Mouse (Mus musculus): Measurements from ENCODE around the gene Slc19a1. TPM values are rescaled to one million over a fixed set of nuclear protein-coding genes. Genes with fewer than 3 reads are reported as not detected.
A peak's percentile ranks its signal among the peaks of the same experiment; 100 is the strongest.

The Slc19a1 gene
- polyA plus RNA-seq, 2 experiments = 13.6 to 19.3 TPM

DNA sequence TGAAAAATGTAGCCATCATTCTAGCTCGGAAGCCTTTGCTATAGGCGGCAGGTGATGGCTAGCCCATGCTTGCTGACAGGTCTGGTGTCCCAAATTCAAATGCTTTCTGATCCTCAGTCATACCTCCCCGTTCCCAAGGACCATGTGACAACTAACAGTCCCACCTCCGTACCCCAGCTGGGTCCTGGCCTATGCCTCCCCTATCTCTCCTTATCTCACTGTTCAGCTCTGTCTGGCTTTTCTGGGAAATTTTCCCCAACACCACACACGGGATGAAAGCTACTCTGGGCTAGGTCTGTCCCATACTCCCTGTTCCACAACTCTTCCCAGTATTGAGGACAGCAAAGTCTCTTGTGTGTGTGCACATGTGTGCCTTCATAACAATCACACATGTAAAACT, 58.0 kb downstream of the Slc19a1 start:
- DNase-seq (ENCODE audit: low read depth in 3 of 3, low spot score in 3 of 3) (no peak), ATAC-seq (ENCODE audit: insufficient read depth) (no peak)
- Histone ChIP-seq H3K4me2 (ENCODE audit: low read depth) (no peak overlapping the region), H3K27ac (no peak overlapping the region), H3K9ac (replicated peaks) (no peak overlapping the region), H3K36me3 (replicated peaks; ENCODE audit: control insufficient read depth, insufficient read depth, low read depth) (no peaks in the 10 kb centered on the region; the same call in 1 of the 2 replicates), H3K9me3 (ENCODE audit: control insufficient read depth, low read length) (no peaks in the 10 kb centered on the region), H3K27me3 (ENCODE audit: control insufficient read depth, insufficient read depth, low read length) (no peaks in the 10 kb centered on the region), H3K4me1 (replicated peaks; ENCODE audit: control insufficient read depth in 2 of 2, insufficient read depth in 2 of 2, low read length in 1 of 2) (peaks cover 0 to 20% of the 10 kb centered on the region in 2 experiments; a peak in 3 of 4 replicates), H3K4me3 (ENCODE audit: insufficient read depth in 1 of 2, low read depth in 2 of 2, low read length in 2 of 2) (no peak overlapping the region)
- WGBS (ENCODE audit: insufficient replicate concordance) = 33% methylated on average over 5 of the region's 5 CpGs
- TF ChIP-seq CTCF (IDR thresholded peaks at IDR 0.05; ENCODE audit: low read depth) (no peak), EP300 (IDR thresholded peaks at IDR 0.05; ENCODE audit: low read depth) (no peak)

DNA sequence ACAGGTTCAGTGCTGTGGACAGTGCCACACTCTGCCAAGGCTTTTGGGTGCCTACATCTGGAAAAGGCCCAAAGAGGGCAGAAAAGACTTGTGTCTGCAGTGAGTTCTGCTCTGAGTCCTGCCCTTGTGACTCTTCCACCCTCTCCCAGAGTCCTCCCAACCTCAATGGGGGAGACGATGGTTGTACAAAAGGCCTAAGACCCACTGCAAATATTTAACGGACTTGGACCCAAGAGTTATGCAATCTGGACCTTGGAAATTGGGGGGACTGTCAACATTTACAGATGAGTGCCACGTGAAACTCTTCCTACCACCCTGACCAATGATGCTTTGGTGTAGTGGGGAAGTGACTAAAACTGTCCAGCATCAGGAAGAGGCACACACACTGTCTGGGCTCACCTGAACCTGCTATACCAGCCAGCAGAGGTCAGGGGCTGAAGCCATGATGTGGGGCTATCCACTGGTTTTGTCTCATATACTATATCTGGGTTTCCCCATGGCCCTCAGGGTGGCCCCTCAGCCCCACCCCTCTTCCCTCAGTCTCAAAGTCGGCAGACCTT, 59.6 kb downstream of the Slc19a1 start:
- H3K27ac ChIP-seq = no peak overlapping the region; the same call in 1 of the 2 replicates
- no peak overlapping the region for H3K4me2 ChIP-seq (ENCODE audit: low read depth)
- 42% methylated on average over 4 of the region's 4 CpGs for WGBS (ENCODE audit: insufficient replicate concordance)
- peaks cover 0 to 20% of the 10 kb centered on the region in 2 experiments; a peak in 3 of 4 replicates for H3K4me1 ChIP-seq (replicated peaks; ENCODE audit: control insufficient read depth in 2 of 2, insufficient read depth in 2 of 2, low read length in 1 of 2)
- H3K27me3 ChIP-seq (ENCODE audit: control insufficient read depth, insufficient read depth, low read length) = no peaks in the 10 kb centered on the region
- H3K4me3 ChIP-seq (ENCODE audit: insufficient read depth in 1 of 2, low read depth in 2 of 2, low read length in 2 of 2) = no peak overlapping the region
- no peak overlapping the region for H3K9ac ChIP-seq (replicated peaks)
- ATAC-seq (ENCODE audit: insufficient read depth) (peak; percentile 80), DNase-seq (ENCODE audit: low read depth in 3 of 3, low spot score in 3 of 3) (peak in 1 of 3 experiments; percentile 40)
- no peak; the same call in 1 of the 2 replicates for TF ChIP-seq CTCF (IDR thresholded peaks at IDR 0.05; ENCODE audit: low read depth)
- no peak for TF ChIP-seq EP300 (IDR thresholded peaks at IDR 0.05; ENCODE audit: low read depth)
- no peaks in the 10 kb centered on the region; the same call in 1 of the 2 replicates for H3K36me3 ChIP-seq (replicated peaks; ENCODE audit: control insufficient read depth, insufficient read depth, low read depth)
- no peaks in the 10 kb centered on the region for H3K9me3 ChIP-seq (ENCODE audit: control insufficient read depth, low read length)

DNA sequence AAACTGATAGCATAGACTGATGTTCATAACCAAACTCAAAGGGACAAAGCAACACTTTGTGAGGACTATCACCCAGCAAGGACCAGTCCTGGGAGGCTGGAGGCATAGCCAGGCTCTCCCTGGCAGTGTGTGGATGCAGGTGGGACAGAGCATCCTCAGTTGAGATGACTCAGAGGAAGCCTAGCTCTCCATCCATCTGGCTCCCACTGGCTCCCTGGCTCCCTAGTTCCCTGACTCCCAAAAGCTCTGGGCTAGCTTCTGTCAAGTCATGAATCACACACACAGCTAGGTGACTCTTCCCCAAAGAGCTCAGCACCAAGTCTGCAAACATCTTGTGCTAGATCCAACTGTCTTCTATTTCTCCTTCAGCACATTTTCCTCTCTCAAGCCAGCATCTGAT, 61.8 kb downstream of the Slc19a1 start:
- H3K36me3 ChIP-seq (replicated peaks; ENCODE audit: control insufficient read depth, insufficient read depth, low read depth) = no peaks in the 10 kb centered on the region
- H3K4me1 ChIP-seq (replicated peaks; ENCODE audit: control insufficient read depth in 2 of 2, insufficient read depth in 2 of 2, low read length in 1 of 2) = peaks cover 0 to 28% of the 10 kb centered on the region in 2 experiments; a peak in 3 of 4 replicates
- DNase-seq (ENCODE audit: low read depth in 3 of 3, low spot score in 3 of 3) = no peak
- H3K4me3 ChIP-seq (ENCODE audit: insufficient read depth in 1 of 2, low read depth in 2 of 2, low read length in 2 of 2) = no peak overlapping the region
- TF ChIP-seq EP300 (IDR thresholded peaks at IDR 0.05; ENCODE audit: low read depth) = no peak
- TF ChIP-seq CTCF (IDR thresholded peaks at IDR 0.05; ENCODE audit: low read depth) = no peak
- no peaks in the 10 kb centered on the region for H3K9me3 ChIP-seq (ENCODE audit: control insufficient read depth, low read length)
- H3K4me2 ChIP-seq (ENCODE audit: low read depth) = no peak overlapping the region
- H3K27me3 ChIP-seq (ENCODE audit: control insufficient read depth, insufficient read depth, low read length) = no peaks in the 10 kb centered on the region
- ATAC-seq (ENCODE audit: insufficient read depth) = no peak
- H3K27ac ChIP-seq = no peak overlapping the region
- H3K9ac ChIP-seq (replicated peaks) = no peak overlapping the region

DNA sequence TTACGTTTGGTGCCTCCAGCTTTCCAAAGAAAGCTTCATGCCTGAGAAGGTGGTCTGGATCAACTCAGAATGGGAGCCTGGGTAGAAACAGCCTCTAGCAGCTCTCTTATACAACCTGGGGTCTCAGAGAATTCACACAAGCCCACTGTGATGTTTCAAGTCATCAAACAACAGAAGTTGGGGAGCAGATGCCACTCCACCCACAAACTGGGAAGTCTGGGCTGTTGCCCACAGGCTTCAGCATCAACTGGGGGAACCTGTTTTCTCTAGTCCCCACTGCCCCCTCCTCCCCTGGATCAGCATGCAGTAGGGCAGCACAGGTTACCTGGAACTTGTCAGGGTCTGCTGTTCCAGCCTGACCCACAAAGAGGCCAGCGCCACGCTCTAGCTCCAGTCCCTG, 63.6 kb downstream of the Slc19a1 start:
- Histone ChIP-seq H3K27ac (no peak overlapping the region), H3K27me3 (ENCODE audit: control insufficient read depth, insufficient read depth, low read length) (no peaks in the 10 kb centered on the region), H3K9ac (replicated peaks) (no peak overlapping the region), H3K36me3 (replicated peaks; ENCODE audit: control insufficient read depth, insufficient read depth, low read depth) (no peaks in the 10 kb centered on the region), H3K4me1 (replicated peaks; ENCODE audit: control insufficient read depth in 2 of 2, insufficient read depth in 2 of 2, low read length in 1 of 2) (peaks cover 0 to 16% of the 10 kb centered on the region in 2 experiments; a peak in 2 of 4 replicates), H3K4me3 (ENCODE audit: insufficient read depth in 1 of 2, low read depth in 2 of 2, low read length in 2 of 2) (no peak overlapping the region), H3K9me3 (ENCODE audit: control insufficient read depth, low read length) (no peaks in the 10 kb centered on the region), H3K4me2 (ENCODE audit: low read depth) (no peak overlapping the region)
- DNase-seq (ENCODE audit: low read depth in 3 of 3, low spot score in 3 of 3) = no peak
- TF ChIP-seq CTCF (IDR thresholded peaks at IDR 0.05; ENCODE audit: low read depth) (no peak), EP300 (IDR thresholded peaks at IDR 0.05; ENCODE audit: low read depth) (no peak)
- 82% methylated on average over 3 of the region's 3 CpGs for WGBS (ENCODE audit: insufficient replicate concordance)
- no peak for ATAC-seq (ENCODE audit: insufficient read depth)

DNA sequence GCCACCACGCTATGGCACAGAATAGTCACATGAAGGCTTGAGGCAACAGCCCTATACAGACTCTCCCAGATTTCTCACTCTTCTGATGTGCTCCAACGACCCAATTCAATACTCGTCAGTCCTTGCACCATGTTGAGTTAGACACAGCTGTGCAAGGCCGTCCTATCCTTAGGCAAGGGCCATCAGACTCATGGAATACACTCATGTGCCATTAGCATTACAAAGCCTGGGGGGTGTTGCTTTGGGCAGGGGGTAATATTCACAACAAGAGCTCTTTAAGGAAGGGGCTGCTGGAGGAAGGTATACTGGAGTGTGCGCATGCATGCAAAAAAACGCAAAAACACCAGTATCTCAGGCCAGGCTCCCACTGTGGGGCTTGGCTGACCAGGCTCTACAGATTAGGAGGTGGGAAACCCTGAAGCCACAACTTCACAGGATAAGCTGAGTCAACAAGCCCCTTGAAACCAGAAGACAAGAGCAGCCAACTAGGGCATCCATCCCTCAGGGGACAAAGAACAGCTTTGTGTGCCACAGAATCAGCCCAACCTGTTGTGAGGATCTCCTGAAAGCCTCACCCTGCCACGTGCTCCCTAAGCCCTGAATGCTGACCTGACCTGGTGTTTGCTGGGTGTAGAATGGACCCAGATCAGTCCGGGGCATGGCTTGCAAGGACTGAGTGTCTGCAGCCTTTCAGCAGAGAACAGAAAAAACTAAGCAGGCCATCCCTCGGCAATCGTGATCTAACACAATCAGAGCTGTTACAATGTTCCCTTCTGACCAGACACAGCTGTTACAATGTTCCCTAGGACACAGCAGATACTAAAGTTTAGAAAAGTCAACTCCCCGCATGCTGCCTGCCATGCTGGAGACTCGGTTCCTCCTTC, 65.2 kb downstream of the Slc19a1 start:
- Histone ChIP-seq H3K9ac (replicated peaks) (no peak overlapping the region), H3K4me3 (ENCODE audit: insufficient read depth in 1 of 2, low read depth in 2 of 2, low read length in 2 of 2) (no peak overlapping the region), H3K27ac (no peak overlapping the region), H3K36me3 (replicated peaks; ENCODE audit: control insufficient read depth, insufficient read depth, low read depth) (no peaks in the 10 kb centered on the region), H3K4me1 (replicated peaks; ENCODE audit: control insufficient read depth in 2 of 2, insufficient read depth in 2 of 2, low read length in 1 of 2) (peaks cover 0 to 10% of the 10 kb centered on the region in 2 experiments; a peak in 2 of 4 replicates), H3K9me3 (ENCODE audit: control insufficient read depth, low read length) (no peaks in the 10 kb centered on the region), H3K27me3 (ENCODE audit: control insufficient read depth, insufficient read depth, low read length) (no peaks in the 10 kb centered on the region), H3K4me2 (ENCODE audit: low read depth) (no peak overlapping the region)
- TF ChIP-seq CTCF (IDR thresholded peaks at IDR 0.05; ENCODE audit: low read depth) = no peak
- no peak for TF ChIP-seq EP300 (IDR thresholded peaks at IDR 0.05; ENCODE audit: low read depth)
- no peak for DNase-seq (ENCODE audit: low read depth in 3 of 3, low spot score in 3 of 3)
- no peak for ATAC-seq (ENCODE audit: insufficient read depth)
- 63% methylated on average over 12 of the region's 12 CpGs for WGBS (ENCODE audit: insufficient replicate concordance)

All from liver, embryonic 14.5 days (tissue).